Mouse (Mus musculus) brain, embryonic 14.5 days (tissue): Measurements from ENCODE around the gene Sh2d6.

Experiments
- CTCF ChIP-seq: fragments of 200-500 bp; IDR thresholded peaks from 2 replicates; pipeline ENCODE4 v1.5.1; 2012; ENCODE audit warnings: inconsistent platforms, mild to moderate bottlenecking, moderate library complexity, borderline replicate concordance; ENCODE audit not compliant: insufficient read depth, insufficient read length; ENCODE audit errors: extremely low read depth
- POLR2A ChIP-seq: fragments of 200-500 bp; IDR thresholded peaks from 2 replicates; pipeline ENCODE4 v1.6.1; 2012; ENCODE audit warnings: mild to moderate bottlenecking, inconsistent platforms, borderline replicate concordance; ENCODE audit not compliant: poor library complexity, insufficient read depth, insufficient read length, severe bottlenecking; ENCODE audit errors: extremely low read depth

DNA sequence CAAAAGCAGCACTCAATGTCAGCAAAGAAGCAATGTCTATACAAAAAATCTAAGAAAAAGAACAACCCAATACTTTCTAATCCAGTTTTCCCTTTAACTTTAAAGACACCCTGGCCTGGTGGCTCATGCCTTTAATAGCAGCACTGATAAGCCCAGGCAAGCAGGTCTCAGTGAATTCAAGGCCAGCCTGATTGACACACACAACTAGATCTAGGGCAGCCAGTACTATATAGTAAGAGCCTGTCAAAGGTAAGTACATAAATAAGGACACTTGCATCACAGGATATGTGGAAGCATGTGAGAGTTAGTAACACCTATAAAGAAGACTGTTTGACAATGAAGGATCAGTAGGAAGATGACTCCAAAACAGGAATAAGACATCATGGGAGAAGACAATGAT is 32.0 kb downstream of the Sh2d6 start:
- TF ChIP-seq CTCF, result no peak
- no peak for TF ChIP-seq POLR2A
